Mouse (Mus musculus) lung, embryonic 15.5 days (tissue): ENCODE measurements around the gene Psg27. TPM values are rescaled to one million over a fixed set of nuclear protein-coding genes. Genes with fewer than 3 reads are reported as not detected.
"Not testable (repeated sequence)": the region's sequence is repeated elsewhere in the genome, so short reads cannot be mapped to it uniquely, and the experiment has no call there.

ENCODE experiments used
- ATAC-seq: fragments of 200-750 bp; cut with Nextera tagmentation; 2 replicates; pipeline ENCODE4 v1.8.0; 2017; ENCODE audit warnings: moderate number of reproducible peaks, borderline replicate concordance; ENCODE audit not compliant: low FRiP score, low TSS enrichment; ENCODE audit errors: extremely low read depth
- H3K27ac ChIP-seq: fragments of 300-500 bp; sonication (generic); 2 replicates; pipeline ENCODE4 v1.5.1; 2015; ENCODE audit warnings: moderate library complexity, mild to moderate bottlenecking, inconsistent platforms
- H3K27me3 ChIP-seq: fragments of 300-500 bp; sonication (generic); 2 replicates; pipeline ENCODE4 v1.6.1; 2015; ENCODE audit warnings: inconsistent platforms
- H3K36me3 ChIP-seq: fragments of 300-500 bp; sonication (generic); 2 replicates; pipeline ENCODE4 v1.6.1; 2015; ENCODE audit warnings: inconsistent platforms
- H3K4me1 ChIP-seq: fragments of 300-500 bp; sonication (generic); 2 replicates; pipeline ENCODE4 v1.6.1; 2015; ENCODE audit warnings: inconsistent platforms
- H3K4me2 ChIP-seq: fragments of 300-500 bp; sonication (generic); 2 replicates; pipeline ENCODE4 v1.6.1; 2015; ENCODE audit warnings: inconsistent platforms, mild to moderate bottlenecking, moderate library complexity
- H3K4me3 ChIP-seq: fragments of 300-500 bp; sonication (generic); 2 replicates; pipeline ENCODE4 v1.5.1; 2015; ENCODE audit warnings: mild to moderate bottlenecking, inconsistent platforms
- H3K9ac ChIP-seq: fragments of 300-500 bp; sonication (generic); 2 replicates; pipeline ENCODE4 v1.6.1; 2015; ENCODE audit warnings: inconsistent platforms
- H3K9me3 ChIP-seq: fragments of 300-500 bp; sonication (generic); 2 replicates; pipeline ENCODE4 v1.6.1; 2016; ENCODE audit warnings: inconsistent platforms
- WGBS: fragments of 180-500 bp; shearing (Covaris S2); methylation state at CpG from one replicate; pipeline ENCODE4 v1.1.7; 2015; 5-methylcytosine and 5-hydroxymethylcytosine counted together
- polyA plus RNA-seq: library from polyadenylated mRNA; unstranded; fragments of >200 nt; fragmentation: Nextera tagmentation; extraction: Ambion mirVana; gene quantifications from 2 replicates; pipeline ENCODE4 v1.2.1, GENCODE M21; 2015

Gene Psg27
- polyA plus RNA-seq, result not detected in 2 replicates

DNA sequence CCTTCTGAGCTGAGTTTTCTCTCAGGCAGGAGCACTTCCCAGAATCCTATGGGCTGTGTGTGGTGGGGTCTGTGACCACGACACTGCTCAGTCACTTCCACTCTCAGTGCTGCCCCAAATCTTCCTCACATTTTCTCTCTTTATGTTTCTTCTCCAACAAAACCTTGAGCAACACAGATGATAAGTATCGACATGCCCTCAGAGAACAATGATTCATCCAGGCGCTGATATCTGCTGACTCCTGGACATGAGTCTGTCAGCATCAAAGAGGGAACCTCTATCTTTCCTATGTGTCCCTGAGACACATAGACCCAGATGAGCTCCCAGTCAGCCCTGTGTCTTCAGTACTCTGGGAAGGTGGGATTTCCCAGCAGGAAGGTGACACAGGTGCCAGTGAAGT is at the start of gene Psg27:
Gene Psg27 (minus strand): TSS at position 101 of the 400 bp plus-strand sequence.
- WGBS, result 78% methylated on average over 3 of the region's 3 CpGs
- H3K4me3 ChIP-seq, result no peak within 1 kb of the TSS
- no peak within 1 kb of the TSS for H3K9ac ChIP-seq
- no peaks in the 10 kb centered on the region for H3K4me1 ChIP-seq
- H3K27ac ChIP-seq, result no peak within 1 kb of the TSS
- no peak for ATAC-seq
- no peaks in the 10 kb centered on the region for H3K27me3 ChIP-seq
- no peak within 1 kb of the TSS for H3K4me2 ChIP-seq
- H3K9me3 ChIP-seq, result no peaks in the 10 kb centered on the region
- no peaks in the 10 kb centered on the region for H3K36me3 ChIP-seq

DNA sequence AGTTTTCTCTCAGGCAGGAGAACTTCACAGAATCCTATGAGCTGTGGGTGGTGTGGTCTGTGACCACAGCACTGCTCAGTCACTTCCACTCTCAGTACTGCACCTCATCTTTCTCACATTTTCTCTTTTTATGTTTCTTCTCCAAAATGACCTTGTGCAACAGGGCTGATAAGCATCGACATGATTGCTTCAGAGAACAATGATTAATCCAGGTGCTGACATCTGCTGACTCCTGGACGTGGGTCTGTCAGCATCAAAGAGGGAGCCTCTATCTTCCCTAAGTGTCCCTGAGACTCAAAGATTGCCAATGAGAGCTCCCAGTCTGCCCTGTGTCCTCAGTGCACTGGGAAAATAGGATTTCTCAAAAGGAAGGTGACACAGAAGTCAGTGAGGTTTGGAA is 49.3 kb upstream of the Psg27 start, which contains the start of gene Psg23:
Gene Psg23 (minus strand): TSS at position 101 of the 400 bp plus-strand sequence.
- 14% methylated on average over 2 of the region's 2 CpGs for whole genome bisulfite sequencing
- H3K9me3 ChIP-seq, H3K9ac ChIP-seq: not testable (repeated sequence)

DNA sequence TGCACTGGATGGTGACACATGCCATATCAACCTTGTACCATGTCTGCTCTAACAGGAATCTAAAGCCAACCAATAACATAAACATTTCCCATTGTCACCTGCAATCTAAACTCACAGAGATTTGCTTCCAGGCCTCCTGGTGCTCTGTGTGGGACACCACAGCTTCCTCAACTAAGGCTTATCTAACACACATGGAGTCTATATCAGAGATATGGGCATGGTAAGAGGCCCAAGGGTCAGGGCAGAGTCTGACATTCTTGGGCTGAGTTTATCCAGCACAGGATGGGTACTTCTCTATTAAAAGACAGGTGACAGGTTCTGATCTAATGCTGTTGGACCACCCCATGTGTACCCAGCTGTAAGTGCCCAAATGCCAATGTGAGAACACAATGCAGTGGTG is 7.3 kb downstream of the Psg27 start:
- Histone ChIP-seq H3K9me3 (no peaks in the 10 kb centered on the region), H3K4me1 (no peaks in the 10 kb centered on the region), H3K9ac (no peak overlapping the region), H3K36me3 (no peaks in the 10 kb centered on the region), H3K4me3 (no peak overlapping the region), H3K4me2 (no peak overlapping the region), H3K27ac (no peak overlapping the region), H3K27me3 (no peaks in the 10 kb centered on the region)
- ATAC-seq, result no peak

More for the DNA sequence above, 49.3 kb upstream of the Psg27 start, which contains the start of gene Psg23:
- not testable (repeated sequence) for ATAC-seq, H3K27ac ChIP-seq, H3K4me2 ChIP-seq, H3K36me3 ChIP-seq, H3K4me3 ChIP-seq, H3K27me3 ChIP-seq, H3K4me1 ChIP-seq

DNA sequence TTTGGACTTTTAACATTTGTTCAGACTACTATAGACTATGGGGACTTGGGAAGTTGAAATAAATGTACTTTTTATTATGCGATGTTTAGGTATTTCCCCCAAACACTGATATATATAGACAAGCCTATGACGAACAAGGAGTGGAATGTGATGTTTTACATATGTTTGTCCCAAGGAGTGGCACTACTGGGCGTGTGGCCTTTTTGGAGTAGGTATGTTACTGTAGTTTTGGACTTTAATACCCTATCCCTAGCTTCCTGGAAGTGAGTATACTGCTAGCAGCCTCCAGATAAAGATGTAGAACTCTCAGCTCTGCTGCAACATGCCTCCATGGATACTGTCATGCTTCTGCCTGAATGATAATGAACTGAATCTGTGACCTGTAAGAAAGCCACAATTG is 11.4 kb downstream of the Psg27 start:
- H3K9me3 ChIP-seq, H3K36me3 ChIP-seq, ATAC-seq, H3K4me1 ChIP-seq, H3K27ac ChIP-seq, H3K4me3 ChIP-seq, H3K27me3 ChIP-seq, H3K4me2 ChIP-seq, H3K9ac ChIP-seq: not testable (repeated sequence)
- WGBS, result 66% methylated on average over 3 of the region's 3 CpGs

DNA sequence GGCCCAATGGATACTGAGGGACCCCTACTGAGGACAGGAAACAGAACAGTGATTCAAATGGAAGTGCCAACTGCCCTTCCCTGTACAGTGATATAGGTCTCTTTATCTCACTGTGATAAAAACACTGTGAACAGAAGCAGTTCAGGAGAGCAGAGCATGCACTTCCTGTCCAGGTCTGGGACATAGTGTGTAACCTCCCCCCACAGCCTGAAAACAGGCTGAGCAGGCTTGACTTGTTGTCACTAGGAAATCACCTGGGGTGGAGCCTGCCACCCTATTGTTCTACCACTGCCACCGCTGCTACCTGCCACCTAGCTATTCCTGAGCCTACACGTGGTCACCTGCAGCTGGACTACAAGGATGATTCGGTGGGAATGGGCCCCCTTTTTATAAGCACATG is 33.7 kb downstream of the Psg27 start:
- Histone ChIP-seq H3K4me3 (no peak overlapping the region), H3K36me3 (no peaks in the 10 kb centered on the region), H3K27ac (no peak overlapping the region), H3K9me3 (no peaks in the 10 kb centered on the region), H3K9ac (no peak overlapping the region), H3K27me3 (no peaks in the 10 kb centered on the region), H3K4me2 (no peak overlapping the region), H3K4me1 (no peaks in the 10 kb centered on the region)
- 54% methylated on average over 3 of the region's 3 CpGs for WGBS
- ATAC-seq, result no peak

DNA sequence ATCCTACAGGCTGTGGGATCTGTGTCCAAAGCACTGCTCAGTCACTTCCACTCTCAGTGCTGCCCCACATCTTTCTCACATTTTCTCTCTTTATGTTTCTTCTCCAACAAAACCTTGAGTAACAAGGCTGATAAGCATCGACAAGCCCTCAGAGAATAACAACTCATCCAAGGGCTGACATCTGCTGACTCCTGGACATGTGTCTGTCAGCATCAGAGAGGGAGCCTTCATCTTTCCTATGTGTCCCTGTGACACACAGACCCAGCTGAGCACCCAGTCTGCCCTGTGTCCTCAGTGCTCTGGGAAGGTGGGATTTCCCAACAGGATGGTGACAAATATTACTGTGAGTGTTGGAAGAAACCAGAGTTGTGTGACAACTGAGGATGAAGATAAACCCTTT is 34.9 kb downstream of the Psg27 start, which contains the start of gene Psg25:
Gene Psg25 (minus strand): TSS at position 101 of the 400 bp plus-strand sequence.
- H3K9me3 ChIP-seq, result no peaks in the 10 kb centered on the region
- H3K27ac ChIP-seq, result no peak within 1 kb of the TSS
- no peaks in the 10 kb centered on the region for H3K27me3 ChIP-seq
- H3K9ac ChIP-seq, result no peak within 1 kb of the TSS
- H3K4me3 ChIP-seq, result no peak within 1 kb of the TSS
- 76% methylated on average over 1 of the region's 1 CpGs for WGBS
- H3K4me2 ChIP-seq, result no peak within 1 kb of the TSS
- H3K36me3 ChIP-seq, result no peaks in the 10 kb centered on the region
- ATAC-seq, result no peak
- no peaks in the 10 kb centered on the region for H3K4me1 ChIP-seq

DNA sequence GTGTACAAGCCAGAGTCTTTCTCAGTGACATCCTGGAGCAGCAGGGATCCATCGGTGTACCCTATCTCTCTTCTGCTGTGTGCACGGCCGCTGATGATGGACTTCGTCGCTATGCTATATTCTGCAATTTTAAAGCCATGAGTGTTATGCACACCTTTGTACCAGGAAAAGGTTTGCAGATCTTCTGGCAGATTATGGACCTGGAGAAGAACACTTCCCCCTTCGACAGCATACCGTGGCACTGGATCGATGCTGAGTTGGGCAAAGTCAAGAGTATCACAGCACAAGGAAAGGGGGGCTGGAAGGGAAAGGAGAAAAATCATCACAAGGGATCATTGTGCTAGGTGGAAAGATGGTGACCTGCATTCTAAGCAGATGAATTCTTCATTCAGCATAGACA is 42.4 kb downstream of the Psg27 start:
- ATAC-seq, result no peak

DNA sequence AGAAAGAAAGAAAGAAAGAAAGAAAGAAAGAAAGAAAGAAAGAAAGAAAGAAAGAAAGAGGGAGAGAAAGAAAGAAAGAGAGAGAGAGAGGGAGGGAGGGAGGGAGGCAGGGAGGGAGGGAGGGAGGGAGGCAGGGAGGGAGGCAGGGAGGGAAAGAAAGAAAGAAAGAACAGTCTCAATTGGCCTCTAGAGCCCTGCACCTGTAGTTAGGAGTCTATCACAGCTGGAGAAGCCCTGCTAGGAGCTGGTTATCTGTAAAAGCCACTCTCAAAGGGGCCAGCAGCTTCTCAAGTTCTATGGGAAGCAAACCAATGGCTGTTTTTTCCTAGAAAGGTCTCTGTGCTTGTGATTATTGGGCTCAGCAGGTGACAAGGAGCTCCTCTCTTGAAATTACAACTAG is 54.3 kb downstream of the Psg27 start:
- not testable (repeated sequence) for H3K4me2 ChIP-seq, H3K9me3 ChIP-seq

More for the DNA sequence above, 42.4 kb downstream of the Psg27 start:
- no peaks in the 10 kb centered on the region for H3K4me1 ChIP-seq
- H3K4me3 ChIP-seq, result no peak overlapping the region
- no peaks in the 10 kb centered on the region for H3K9me3 ChIP-seq
- no peak overlapping the region for H3K9ac ChIP-seq
- no peaks in the 10 kb centered on the region for H3K27me3 ChIP-seq
- H3K36me3 ChIP-seq, result no peaks in the 10 kb centered on the region
- 91% methylated on average over 8 of the region's 8 CpGs for WGBS
- H3K4me2 ChIP-seq, result no peak overlapping the region
- no peak overlapping the region for H3K27ac ChIP-seq

DNA sequence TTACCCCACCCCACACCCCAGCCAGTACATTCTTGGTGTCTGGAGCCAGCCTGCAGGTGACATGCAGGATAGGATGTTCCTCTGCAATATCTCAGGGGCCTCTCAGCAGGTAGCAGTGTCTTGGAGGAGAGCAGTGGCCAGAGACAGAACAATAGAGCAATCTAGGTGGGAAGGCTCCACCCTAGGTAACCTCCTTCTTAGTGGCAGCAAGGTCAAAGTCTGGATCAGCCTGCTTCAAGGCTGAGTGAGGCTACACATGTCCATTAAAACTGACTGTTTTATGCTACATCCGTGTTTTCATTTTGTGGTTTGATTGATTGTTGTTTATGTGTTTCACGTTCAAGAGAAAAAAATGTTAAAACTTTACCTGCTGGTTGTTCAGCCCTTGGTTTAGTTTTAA is 54.7 kb downstream of the Psg27 start:
- H3K36me3 ChIP-seq, H3K9me3 ChIP-seq, H3K27me3 ChIP-seq, H3K4me3 ChIP-seq, H3K27ac ChIP-seq, H3K4me2 ChIP-seq, ATAC-seq, H3K9ac ChIP-seq, H3K4me1 ChIP-seq: not testable (repeated sequence)
- 26% methylated on average over 2 of the region's 2 CpGs for WGBS

More for the DNA sequence above, 54.3 kb downstream of the Psg27 start:
- H3K27me3 ChIP-seq, H3K4me3 ChIP-seq, ATAC-seq, H3K9ac ChIP-seq, H3K36me3 ChIP-seq, H3K27ac ChIP-seq, H3K4me1 ChIP-seq: not testable (repeated sequence)

DNA sequence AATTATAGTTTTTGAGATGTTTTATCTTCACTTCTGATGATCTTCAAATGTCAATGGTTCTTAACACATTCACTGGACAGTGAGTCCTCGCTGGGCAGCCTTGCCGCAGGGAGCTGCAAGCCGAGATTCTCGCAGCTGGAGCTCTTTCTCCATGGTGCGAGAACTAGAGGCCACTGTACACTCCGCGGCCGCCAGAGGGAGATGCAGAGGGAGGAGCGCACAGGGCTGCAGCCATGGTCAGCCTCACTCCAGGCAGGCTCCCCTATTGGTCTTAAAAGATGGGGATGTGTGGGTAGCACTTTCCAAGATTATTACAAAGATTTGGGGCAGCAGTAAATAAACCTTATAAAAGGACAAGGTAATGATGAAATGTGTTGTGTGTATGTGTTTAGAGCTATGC is 55.6 kb downstream of the Psg27 start:
- no peaks in the 10 kb centered on the region for H3K36me3 ChIP-seq
- ATAC-seq, result no peak
- no peaks in the 10 kb centered on the region for H3K9me3 ChIP-seq
- no peak overlapping the region for H3K9ac ChIP-seq
- no peaks in the 10 kb centered on the region for H3K27me3 ChIP-seq
- H3K4me2 ChIP-seq, result no peak overlapping the region
- H3K4me1 ChIP-seq, result no peaks in the 10 kb centered on the region
- WGBS, result 14% methylated on average over 9 of the region's 9 CpGs
- H3K27ac ChIP-seq, result no peak overlapping the region
- H3K4me3 ChIP-seq, result no peak overlapping the region

Other genes starting within 250 kb of the Psg27 start
- not detected in 2 replicates for gene Psg18, start 212.3 kb downstream of the Psg27 start, polyA plus RNA-seq
- not detected in 2 replicates for gene Psg28, start 135.3 kb downstream of the Psg27 start, polyA plus RNA-seq
- not detected in 2 replicates for gene Psg26, start 83.1 kb downstream of the Psg27 start, polyA plus RNA-seq
- gene Psg25, start 35.0 kb downstream of the Psg27 start, polyA plus RNA-seq, result not detected in 2 replicates
- not detected in 2 replicates for gene Psg23, start 49.2 kb upstream of the Psg27 start, polyA plus RNA-seq
- gene Psg21, start 89.4 kb upstream of the Psg27 start, polyA plus RNA-seq, result not detected in 2 replicates
- gene Psg20, start 118.9 kb upstream of the Psg27 start, polyA plus RNA-seq, result not detected in 2 replicates
- gene Psg22, start 150.8 kb upstream of the Psg27 start, polyA plus RNA-seq, result not detected in 2 replicates
- gene Psg19, start 231.2 kb upstream of the Psg27 start, polyA plus RNA-seq, result not detected in 2 replicates